Mouse (Mus musculus) layer of hippocampus, postnatal 25 days (tissue): Measurements from ENCODE around the gene Baz1b. TPM values are rescaled to one million over a fixed set of nuclear protein-coding genes. Genes with fewer than 3 reads are reported as not detected.

Experiments
- DNase-seq, 2 experiments: peaks; one replicate each; pipeline ENCODE4 v3.0.0; 2022; ENCODE audit warnings: mixed read lengths in 2 of 2, low spot score in 1 of 2; ENCODE audit errors: extremely low spot score in 1 of 2
- total RNA-seq, 2 experiments: library from RNA; stranded (reverse); gene quantifications; 2 replicates each; pipeline ENCODE4 v1.2.3; 2021

Baz1b gene
- 10 to 100 TPM; 65.5 to 72.7 TPM for total RNA-seq

GRCm38 (mm10) chr5:135186621-135187348 lies at the start of gene Baz1b:
TSS of gene Baz1b (plus strand) at chr5:135187264.
- peak; percentile 83 to 96 for DNase-seq

DNA sequence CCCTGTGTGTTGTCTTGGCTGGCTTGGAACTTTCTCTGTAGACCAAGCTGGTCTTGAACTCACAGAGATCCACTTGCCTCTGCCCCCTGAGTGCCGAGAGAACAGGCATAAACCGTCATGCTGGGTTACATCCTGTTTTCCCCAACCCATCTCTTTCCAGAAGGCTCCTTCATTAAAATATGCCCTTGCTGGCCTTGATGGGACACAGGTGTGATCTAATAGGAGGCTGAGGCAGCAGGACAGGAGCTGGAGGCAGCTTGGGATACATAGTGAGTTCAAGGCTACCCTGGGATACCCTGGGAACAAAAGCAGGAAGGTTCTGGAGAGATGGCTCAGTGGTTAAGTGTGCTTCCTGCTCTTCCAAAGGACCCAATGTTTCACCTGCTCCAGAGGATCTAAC lies 47.2 kb upstream of the Baz1b start:
- no peak for DNase-seq

GRCm38 (mm10) chr5:135144469-135144868 lies 42.6 kb upstream of the Baz1b start:
- DNase-seq = no peak

- DNase-seq = no peak
These were observed 41.5 kb upstream of the Baz1b start for GRCm38 (mm10) chr5:135145532-135145931.

- DNase-seq = no peak
These were observed 41.1 kb upstream of the Baz1b start for GRCm38 (mm10) chr5:135145955-135146354.

GRCm38 (mm10) chr5:135148715-135149052 lies 38.4 kb upstream of the Baz1b start:
- DNase-seq = no peak

DNA sequence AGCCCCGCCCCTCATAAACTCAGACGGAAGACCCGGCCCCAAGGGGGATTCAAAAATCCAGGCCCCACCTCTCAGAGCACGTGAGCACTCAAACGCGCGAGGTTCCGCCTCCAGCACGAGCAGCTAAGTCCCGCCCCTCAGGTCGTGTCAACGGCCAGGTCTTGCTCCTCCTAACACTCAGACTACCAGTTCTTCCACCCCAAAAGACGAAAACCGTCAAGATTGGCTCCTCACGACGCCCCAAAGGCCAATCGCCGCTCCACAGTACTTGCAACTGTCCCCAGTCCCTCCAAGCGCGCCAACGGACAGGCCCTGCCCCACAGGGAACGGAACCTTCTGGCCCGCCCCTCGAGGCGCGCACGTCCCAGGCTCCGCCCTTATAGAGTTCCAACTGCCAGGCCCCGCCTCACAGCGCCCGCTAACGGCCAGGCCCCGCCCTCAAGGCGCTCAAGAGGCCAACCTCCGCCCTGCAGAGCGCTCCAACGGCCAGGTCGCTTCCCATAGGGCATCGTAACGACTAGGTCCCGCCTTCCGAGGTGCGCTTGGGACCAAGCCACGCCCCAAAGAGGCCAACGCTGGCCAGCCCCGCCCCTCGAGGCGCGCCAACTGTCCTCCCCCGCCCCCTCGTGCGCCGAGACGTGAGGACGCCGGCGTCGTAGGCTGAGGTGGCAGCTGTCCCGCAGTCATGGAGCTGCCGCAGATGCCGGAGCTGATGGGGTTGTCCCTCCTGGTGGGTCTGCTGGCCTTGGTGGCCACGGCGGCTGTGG lies 37.8 kb upstream of the Baz1b start, which contains the start of gene Tbl2:
Tbl2 (plus strand) TSS at position 605 of the 767 bp plus-strand sequence.
- peak; percentile 91 to 97 for DNase-seq

DNA sequence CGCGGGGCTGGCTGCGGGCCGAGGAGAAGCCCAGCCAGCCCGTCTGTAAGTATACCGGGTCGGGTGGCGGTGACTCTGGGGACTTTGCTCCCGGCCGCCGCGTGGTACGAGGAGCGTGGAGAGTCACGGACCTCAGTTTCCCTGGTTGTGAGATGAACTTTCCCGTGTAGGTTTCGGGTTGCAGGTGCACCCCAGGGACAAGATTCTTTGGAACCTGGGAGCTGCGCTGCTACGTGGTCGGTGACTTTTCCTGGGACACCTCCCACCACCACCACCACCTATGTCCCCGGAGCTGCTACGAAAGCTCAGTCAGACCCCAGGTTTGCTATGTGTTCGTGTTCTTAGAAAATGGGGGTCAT lies 37.3 kb upstream of the Baz1b start:
- no peak for DNase-seq

- DNase-seq = no peak
These were observed 30.6 kb upstream of the Baz1b start for GRCm38 (mm10) chr5:135156496-135156895.

DNA sequence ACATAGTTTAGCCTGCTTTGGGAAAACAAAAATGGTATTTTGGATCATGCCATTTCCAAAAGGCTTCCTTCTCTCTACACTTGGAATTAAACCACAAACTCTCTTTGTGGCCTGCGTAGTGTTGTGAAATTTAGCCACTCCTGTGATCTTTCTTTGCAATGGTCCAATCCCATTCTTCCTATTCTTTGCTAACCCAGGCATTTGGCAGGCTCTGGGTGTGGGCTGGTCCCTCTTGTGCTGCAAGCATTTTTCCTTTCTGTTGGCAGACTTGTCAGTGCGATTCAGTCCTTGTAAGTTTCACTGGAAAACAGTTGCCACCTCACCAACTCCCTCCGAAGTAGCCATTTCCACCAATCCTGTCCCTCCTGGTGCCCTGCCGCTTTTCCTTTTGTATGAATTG lies 25.8 kb upstream of the Baz1b start:
- DNase-seq = no peak

DNA sequence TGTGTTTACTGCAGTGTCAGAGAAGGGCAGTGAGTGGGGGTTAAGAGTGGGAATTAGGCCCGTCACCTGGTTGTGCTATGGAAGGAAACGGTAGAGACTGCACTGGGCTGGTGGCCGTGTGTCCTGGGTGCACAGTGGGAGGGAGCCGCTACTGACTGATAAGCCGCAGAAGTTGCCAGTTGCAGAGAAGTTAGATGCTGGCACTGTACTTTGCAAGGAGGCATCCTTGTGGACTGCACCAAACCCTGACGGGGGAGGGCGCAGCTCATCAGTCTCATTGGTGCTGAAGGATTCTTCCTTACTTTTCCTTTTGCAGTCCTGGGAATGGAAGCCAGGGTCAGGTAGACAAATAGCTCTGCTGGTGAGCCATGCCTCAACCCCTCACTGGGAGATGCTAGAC lies 25.4 kb upstream of the Baz1b start:
- no peak for DNase-seq

DNA sequence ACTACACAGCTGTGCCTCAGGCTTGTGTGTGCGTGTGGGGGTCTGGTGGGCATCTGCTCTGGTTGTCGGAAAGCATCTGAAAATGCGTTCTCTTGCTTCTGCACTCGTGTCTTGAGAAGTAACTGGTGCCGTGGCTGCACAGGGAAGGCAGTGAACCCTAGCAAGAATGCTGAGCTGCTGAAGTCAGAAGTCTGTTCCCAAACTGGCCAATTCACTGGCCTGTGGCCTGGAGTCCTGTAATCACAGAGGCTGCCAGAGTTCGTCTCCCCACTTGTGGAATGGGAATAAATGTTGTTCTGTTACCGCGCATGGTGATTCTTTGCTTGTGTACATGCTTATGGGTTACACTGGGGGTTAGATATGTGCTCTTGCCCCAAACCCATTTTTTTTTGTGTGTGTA lies 24.7 kb upstream of the Baz1b start:
- DNase-seq = no peak

GRCm38 (mm10) chr5:135162821-135163220 lies 24.2 kb upstream of the Baz1b start:
- no peak for DNase-seq

DNA sequence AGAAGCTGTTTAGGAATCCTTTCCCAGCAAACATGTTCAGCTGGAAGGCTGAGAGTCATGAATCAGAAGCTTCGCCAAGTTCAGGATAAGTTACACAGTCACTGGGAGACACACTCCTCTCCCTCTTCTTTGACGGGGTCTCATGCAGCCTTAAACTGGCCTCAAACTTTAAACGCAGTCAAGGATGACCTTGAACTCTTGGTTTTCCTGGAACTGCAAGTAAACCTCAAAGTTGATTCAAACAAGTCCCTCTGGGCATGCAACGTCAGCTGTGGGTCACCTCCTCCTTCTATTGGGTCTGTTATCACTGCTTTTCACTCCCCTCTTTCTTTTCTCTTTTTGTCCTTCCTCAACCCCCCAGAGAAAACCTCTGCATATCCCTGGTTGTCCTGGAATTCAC lies 20.2 kb upstream of the Baz1b start:
- DNase-seq = no peak

- no peak for DNase-seq
These were observed 19.6 kb upstream of the Baz1b start for GRCm38 (mm10) chr5:135167469-135167868.

DNA sequence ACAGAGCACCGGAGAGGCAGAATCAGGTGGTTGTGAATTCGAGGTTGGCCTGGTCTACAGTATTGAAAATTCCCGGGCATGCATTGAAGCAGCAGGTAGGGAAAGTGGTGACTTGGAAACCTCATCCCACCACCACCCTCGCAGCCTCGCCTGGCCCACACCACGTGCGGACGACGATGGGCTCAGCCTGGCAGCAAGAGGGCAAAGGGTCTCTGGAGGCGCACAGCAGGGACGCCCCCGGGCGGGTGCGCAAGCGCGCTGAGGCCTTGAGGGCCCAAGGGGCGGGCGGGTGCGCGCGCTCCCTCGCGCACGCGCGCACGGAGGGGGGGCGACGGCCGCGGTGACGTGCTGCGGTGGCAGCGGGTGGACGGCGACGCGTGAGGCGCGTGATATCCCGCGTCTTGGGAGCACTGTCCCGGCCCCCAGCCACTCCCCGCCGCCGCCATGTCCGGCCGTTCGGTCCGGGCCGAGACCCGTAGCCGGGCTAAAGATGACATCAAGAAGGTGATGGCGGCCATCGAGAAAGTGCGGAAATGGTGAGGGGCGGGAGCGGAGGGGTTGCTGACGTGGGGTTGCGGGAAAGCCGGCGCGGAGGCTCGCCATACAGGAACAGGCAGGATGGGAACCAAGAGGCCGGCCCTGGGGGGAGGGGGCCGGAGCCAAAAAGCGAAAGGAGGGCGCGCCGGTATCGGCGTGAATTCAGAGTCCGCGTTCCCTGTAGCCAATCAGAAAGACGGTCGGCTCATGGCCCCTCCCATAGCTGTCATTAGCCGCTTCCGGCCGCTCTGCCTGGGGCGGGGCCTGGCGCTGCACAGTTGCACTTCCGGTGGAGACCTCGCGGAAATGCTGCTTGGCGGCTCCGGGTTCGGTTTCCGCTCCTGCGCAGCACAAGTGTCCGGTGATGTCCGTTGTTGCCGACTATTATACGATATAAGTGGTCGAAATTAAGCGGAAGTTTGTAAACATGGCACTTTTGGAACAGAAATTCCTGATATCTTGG lies 18.7 kb upstream of the Baz1b start, which contains the start of gene Bcl7b:
Bcl7b (plus strand) TSS at position 221 of the 1,000 bp plus-strand sequence.
- DNase-seq = peak; percentile 83 to 91

GRCm38 (mm10) chr5:135169479-135169878 lies 17.6 kb upstream of the Baz1b start:
- DNase-seq = no peak

DNA sequence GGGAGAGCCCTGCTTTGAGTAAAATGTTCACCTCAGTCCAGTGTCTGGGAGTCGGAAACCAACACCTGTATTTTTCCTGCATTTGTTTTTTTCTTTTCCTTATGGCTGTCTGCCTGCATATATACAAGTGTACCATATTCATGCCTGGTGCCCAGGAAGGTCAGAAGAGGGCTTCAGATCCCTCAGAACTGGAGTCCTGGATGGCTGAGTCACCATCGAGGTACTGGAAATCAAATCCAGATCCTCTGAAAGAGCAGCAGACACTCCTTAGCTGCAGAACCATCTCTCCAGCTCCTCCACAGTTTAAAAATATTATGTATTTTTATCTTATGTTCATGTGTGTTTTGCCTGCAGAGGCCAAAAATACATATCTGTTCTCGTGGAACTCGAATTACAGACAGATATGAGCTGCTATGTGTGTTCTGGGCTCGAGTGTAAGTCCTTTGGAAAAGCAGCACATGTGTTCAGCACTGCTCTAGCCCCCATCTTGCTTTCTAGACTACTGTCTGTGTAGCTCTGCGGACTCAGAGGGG lies 15.3 kb upstream of the Baz1b start:
- no peak for DNase-seq

- DNase-seq = no peak
These were observed 14.1 kb upstream of the Baz1b start for GRCm38 (mm10) chr5:135172986-135173385.

GRCm38 (mm10) chr5:135175086-135175485 lies 12.0 kb upstream of the Baz1b start:
- no peak for DNase-seq
